Mouse (Mus musculus): ENCODE measurements around the gene Zfp385c.

GRCm38 (mm10) chr11:100682526-100682925 lies 9.7 kb downstream of the Zfp385c start:
- TF ChIP-seq CTCF (IDR thresholded peaks at IDR 0.05; ENCODE audit: low read depth) (no peak), EP300 (optimal IDR thresholded peaks at IDR 0.05) (no peak)
